Mouse (Mus musculus): ENCODE results near the gene Cul5.
A peak's percentile ranks its signal among the peaks of the same experiment; 100 is the strongest.

The Cul5 gene

GRCm38 (mm10) chr9:53669680-53670219, at the start of gene Cul5:
Gene Cul5 (minus strand): TSS chr9:53670014.
- peak; percentile 40 to 44 for DNase-seq (ENCODE audit: low spot score in 2 of 2)

DNA sequence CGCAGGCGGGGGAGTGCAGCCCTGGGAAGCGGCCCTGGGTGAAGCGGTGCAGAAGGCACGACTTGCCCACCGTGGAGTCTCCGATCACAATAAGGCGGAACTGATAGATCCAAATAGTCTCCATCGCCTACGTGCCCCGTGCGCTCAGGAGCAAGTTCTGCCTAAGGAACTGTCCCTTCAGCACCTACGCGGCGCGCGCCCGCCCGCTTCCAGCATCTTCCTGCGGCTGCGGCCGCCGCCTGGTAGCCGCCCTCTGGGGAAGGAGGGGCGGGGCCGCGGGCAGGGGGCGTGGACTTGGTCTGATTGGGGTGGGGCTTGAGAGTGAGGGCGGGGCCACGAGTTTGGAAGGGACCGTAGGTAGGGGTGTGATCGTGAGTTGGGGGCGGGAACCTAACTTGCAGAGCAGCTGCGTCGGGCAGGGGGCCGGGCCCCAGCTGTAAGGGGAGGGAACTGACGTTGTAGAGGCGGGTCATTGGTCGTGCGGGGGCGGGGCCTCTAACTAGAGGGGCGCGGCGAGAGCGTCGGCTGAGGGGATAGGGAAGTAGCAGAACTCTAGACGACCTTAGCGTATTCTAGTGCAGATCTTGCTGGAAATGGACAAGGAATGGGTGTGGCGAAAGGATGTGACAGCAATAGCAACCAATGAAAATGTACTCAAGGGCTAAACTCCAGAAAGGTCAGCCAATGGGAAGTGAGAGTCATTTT, 36.3 kb upstream of the Cul5 start, which contains the start of gene Rab39:
Rab39 (minus strand) TSS at position 241 of the 705 bp plus-strand sequence.
- peak; percentile 91 to 92 for DNase-seq (ENCODE audit: low spot score in 2 of 2)

DNA sequence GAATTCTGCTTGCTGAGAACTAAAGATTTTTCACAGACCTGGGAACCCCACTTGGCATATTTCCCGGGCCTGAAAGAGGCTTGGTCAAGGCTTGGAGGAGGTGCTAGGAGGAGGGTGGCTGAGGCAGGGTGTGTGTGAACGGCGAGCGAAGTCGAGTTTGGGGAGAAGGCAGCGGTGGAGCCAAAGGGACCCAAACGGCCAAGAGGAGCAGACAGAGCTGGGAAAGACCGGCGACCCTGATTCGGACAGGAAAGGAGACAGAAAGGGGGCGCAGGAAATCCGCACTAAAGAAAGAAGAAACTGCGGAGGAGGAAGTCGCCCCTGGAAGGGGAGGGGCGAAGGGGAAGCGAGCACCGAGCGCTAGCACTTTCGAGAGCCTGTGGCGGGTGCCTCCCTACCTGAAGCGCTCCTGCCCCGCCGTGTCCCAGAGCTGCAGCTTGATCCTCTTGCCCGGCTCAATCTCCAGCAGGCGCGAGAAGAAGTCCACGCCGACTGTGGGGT, 35.7 kb upstream of the Cul5 start:
- peak; percentile 60 to 65 for DNase-seq (ENCODE audit: low spot score in 2 of 2)

- DNase-seq (ENCODE audit: low spot score in 2 of 2): no peak
Observed at GRCm38 (mm10) chr9:53702991-53703390, 33.2 kb upstream of the Cul5 start.

DNA sequence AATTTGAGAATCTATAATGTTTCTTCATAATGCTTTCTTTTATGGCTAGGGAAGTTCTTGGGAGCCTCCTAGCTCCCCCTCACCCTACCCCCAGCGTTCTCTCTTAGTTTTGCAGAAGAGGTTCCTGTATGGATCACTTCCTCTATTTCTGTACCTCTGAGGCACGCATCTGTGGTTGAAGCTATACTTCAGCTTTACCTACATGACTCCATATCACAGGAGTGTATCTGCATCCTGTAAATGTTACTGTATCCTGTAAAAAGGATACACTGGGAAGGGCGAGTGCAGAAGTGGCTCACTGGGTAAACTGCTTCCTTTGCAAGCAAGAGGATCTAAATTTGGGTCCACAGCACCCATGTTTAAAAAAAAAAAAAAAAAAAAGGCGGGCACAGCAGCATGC, 30.7 kb upstream of the Cul5 start:
- DNase-seq (ENCODE audit: low spot score in 2 of 2): no peak

DNA sequence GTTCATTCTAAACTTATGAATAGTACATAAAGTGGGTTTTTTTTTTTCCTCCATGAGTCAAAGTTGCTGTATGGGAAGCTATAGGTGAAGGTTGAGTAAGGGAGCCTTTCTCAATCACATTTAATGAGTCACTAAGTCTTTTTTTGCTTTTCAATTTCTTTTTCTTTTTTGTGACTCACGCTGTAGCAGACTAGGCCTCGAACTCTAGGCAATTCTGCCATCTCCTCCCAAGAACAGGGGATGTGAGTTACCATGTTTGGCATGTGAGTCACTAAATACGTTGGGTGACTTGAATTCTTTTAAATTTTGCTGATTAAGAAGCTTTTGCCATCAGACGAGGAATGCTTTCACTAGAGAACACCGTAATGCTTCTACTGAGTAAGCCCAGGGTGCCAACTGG, 26.0 kb upstream of the Cul5 start:
- DNase-seq (ENCODE audit: low spot score in 2 of 2): no peak

DNA sequence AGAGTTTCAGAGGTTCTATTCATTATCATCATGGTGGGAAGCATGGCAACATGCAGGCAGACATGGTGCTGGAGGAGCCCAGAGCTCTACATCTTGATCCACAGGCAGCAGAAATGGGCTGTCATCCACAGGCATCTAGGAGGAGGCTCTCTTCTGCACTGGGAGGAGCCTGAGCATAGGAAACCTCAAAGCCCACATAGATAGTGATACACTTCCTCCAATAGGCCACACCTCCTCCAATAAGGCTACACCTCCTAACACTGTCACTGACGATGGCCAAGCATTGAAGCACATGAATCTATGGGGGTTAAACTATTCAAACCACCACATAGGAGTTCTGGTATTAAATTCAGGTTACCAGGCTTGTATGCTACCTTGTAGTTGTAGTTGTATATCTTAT, 23.9 kb upstream of the Cul5 start:
- DNase-seq (ENCODE audit: low spot score in 2 of 2): no peak

DNA sequence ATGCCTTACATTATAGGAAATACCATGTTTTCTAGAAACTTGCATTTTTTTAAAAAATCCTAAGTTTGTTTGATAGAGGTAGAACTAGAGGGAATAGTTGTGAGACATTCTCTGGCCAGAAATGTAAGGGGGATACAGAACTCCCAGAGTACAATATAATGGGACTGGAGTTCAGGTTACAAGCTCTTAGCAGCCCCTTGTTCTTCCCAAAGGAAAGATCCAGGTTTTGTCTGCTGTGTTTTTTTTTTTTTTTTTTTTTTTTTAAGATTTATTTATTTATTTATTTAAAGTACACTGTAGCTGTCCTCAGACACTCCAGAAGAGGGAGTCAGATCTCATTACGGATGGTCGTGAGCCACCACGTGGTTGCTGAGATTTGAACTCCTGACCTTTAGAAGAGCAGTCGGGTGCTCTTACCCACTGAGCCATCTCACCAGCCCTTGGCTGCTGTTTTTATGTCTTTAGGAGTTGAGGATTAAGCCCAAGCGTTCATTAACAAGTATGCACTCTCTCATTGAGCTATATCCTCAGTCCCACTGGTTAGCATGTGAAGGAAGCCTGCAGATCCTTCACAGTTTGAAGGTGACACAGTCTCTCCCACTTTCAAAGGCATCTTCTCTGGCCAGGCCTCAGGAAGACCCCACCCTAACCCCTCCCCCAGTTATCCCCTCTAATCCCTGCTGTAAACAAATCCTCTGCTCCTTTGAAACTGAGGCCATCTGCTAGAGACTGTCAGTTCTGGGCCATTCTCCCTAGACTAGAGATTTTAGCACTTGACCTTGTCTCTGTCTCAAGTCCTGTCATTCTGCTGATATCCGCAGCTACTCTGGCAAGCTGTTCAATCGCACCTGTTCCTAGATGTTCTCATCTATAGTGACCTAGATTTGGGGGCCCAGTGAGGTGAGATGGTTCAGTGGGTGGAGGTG, 22.2 kb upstream of the Cul5 start:
- DNase-seq (ENCODE audit: low spot score in 2 of 2): no peak

DNA sequence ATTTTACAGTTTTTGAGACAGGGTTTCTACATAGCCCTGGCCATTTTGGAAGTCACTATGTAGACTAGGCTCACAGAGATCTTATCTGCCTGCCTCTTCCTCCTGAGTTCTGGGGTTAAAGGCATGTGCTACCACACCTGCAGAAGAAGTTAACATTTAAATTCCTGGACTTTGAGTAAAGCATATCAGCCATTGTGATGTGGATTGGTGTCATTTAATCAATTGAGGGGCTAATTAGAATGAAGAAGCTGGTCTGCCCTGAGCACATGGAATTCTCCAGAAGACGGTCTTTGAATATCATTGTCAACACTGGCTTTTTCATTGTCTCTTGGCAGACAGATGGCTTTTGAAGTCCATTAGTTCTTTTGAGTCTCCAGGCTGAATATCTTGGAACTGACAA, 11.0 kb upstream of the Cul5 start:
- DNase-seq (ENCODE audit: low spot score in 2 of 2): no peak

GRCm38 (mm10) chr9:53676921-53677320, 7.1 kb upstream of the Cul5 start:
- DNase-seq (ENCODE audit: low spot score in 2 of 2): no peak

DNA sequence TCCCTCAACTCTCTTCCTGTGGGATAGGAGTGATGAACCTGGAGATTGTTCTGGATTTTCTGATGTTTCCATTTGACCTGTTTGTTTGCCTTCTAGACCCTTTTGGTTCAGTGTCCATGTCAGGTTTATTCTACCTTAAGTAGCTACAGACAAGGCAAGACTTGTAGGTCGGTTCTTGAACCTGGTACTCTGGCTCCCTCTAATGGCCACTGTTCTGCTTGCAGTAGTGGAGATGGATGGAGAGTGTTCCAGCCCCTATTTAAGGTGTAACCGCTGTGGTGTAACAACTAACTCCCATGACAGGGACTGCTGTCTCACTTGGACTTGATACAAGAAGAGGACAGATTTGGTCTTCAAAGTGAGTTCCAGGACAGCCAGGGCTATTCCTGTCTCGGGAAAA, 3.8 kb upstream of the Cul5 start:
- DNase-seq (ENCODE audit: low spot score in 2 of 2): peak; percentile 50 to 73

GRCm38 (mm10) chr9:53667020-53667669, 2.7 kb downstream of the Cul5 start:
- peak; percentile 94 to 97 for DNase-seq (ENCODE audit: low spot score in 2 of 2)

DNA sequence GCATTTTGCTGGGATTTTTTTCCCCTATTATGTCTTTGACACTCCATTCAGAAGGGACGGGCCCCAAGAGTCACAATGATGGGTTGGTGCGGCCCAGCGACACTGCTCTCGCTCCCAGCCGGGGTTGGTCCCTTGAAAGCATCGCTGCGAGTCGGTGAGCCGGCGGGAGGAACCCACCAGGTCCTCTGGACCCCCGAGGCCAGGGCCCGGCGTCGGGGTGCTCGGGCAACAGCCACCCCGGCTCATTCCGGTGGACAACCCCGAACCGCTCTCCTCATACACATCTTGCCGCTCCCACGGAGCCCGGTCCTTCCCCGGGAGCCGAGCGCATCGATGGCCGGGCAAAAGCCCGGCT, 3.2 kb downstream of the Cul5 start:
- DNase-seq (ENCODE audit: low spot score in 2 of 2): no peak

DNA sequence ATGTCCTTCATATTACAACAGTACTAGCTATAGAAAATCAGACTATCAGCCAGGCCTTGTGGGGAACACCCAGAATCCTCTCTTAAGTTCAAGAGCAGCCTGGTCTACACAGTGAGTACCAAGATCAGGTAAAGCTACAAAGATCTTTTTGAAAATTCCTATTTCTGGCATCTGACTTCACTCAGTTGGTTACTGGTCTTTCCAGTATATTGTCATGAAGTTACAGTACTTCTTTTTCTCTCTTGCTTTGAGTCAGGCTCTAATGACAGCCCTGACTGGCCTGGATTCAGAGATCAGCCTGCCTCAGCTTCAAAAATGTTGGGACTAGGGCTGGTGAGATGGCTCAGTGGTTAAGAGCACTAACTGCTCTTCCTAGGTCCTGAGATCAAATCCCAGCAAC, 4.4 kb downstream of the Cul5 start:
- DNase-seq (ENCODE audit: low spot score in 2 of 2): no peak

DNA sequence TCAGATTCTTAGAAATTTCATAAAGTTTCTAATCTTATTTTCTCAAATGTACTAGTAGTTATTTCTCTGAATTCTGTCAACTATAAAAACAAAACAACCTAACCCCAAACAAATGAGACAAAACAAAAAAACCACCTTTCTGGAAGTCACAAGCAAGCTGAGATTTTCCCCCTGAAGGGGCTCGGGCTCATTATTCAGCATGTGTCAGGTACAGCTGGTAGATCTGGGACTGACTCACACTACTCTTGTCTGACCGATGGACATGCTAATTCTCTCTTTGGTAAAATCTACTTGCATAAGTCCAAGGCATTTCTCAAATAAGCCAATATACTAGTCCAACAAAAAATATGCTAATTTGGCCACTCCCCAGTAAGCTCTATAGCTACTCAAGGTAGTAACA, 5.0 kb downstream of the Cul5 start:
- no peak for DNase-seq (ENCODE audit: low spot score in 2 of 2)

DNA sequence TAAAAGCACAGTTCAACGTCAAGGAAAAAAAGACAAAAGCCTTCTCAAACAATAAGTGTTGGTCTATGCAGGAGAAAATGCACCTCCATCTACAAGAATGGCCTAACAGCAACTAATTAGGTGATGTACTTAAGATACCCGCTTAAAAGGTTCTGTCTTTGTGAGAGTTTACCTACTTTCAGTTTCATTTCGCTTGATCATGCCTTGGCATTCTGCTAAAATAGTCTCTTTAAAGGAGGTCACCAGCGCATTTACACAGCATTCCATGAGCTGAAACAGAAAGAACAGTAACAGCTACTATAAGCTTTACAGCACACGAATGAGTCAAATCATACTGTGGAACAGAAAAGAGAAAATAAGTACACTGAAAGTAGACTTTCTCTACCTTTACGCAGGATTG, 35.0 kb downstream of the Cul5 start:
- DNase-seq (ENCODE audit: low spot score in 2 of 2): no peak

DNA sequence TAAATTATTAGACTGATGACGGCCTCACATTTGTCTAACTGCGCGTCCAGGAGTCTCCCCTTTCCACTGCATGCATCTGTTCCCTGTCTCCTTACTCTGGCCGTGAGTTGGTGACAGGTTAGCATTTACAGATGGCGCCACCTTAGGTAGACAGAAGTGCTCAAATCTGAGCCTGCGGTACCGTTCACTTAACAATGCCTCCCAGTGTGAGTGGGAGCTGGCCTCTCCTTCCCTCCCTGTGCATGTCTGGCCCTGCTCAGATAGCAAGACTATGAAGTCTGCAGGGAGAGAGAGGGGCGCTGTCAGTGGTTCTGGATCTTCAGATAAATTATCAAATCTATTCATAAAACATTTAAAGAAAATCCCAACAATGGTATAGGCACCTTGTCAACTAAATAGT, 54.6 kb downstream of the Cul5 start:
- no peak for DNase-seq (ENCODE audit: low spot score in 2 of 2)

DNA sequence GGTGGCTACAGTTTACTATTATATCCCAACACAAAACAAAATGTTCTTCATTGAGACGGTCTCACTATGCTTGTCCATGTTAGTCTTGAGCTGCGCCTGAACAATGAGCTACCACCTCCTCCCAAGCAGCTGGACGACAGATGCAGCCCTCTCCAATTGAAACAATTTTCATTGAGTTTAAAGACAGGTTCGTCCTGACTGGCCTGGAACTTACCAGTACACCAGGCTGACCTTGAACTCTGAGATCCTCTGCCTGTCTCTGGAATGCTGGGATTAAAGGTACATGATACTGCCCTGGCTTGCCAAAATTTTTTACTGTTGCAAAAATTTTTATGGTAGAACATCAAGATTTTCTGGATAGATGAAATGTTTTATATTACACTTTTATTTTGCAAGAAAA, 55.5 kb downstream of the Cul5 start:
- no peak for DNase-seq (ENCODE audit: low spot score in 2 of 2)

DNA sequence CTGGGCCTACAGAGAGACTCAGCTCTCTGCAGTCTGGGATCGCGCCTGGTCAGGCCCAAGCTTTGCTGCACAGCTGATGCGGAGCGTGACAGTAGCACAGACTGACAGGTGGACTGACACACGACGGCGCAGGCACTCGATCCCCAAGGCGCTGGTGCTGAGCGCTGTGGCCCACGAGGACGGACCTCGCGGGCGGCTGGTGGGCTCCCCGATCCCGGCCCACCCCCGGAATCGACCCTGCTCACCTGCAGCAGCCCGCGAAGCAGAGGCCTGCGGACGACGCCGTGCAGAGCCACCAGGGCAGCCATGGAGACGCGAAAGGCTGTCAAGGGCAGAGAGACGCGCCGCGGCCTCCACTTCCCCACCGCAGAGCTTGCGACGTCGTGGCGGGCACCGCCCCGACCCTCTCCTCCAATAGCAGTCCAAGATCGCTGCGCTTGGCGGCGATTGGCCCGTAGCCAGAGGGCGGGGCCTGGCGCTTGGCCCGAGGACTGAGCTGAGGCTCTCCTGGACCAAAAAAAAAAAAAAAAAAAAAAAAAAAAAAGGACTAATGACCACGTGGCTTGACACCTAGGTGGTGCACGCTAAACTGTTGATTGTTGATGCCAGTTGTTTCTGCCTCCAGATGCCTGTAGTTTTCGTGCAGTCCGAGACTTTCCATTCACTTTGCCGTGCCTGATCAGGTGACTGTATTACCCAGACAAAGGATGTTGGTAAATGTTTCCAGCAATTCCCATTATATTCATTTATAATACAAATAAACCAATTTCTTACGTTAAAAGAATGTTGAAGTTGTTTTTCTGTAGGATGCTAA, 59.6 kb downstream of the Cul5 start, which contains the start of gene Acat1:
Acat1 (minus strand) TSS at position 415 of the 814 bp plus-strand sequence.
- DNase-seq (ENCODE audit: low spot score in 2 of 2): peak; percentile 95 to 96

- no peak for DNase-seq (ENCODE audit: low spot score in 2 of 2)
Observed at GRCm38 (mm10) chr9:53609306-53609967, 60.4 kb downstream of the Cul5 start.

DNA sequence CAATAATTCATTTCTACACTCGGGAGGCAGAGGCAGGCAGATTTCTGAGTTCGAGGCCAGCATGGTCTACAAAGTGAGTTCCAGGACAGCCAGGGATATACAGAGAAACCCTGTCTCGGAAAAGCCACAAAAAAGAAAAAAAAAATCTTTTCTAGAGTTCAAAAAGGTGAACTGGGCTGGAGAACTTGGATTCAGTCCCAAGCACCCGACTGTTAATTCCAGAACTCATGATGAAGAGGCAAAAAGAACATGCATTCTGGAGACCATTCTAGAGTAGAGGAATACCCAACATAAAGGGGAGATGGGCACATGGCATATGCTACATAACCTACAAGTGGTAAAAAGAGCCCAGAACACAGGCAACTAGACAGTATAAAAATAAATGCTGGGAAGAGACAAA, 62.0 kb downstream of the Cul5 start:
- no peak for DNase-seq (ENCODE audit: low spot score in 2 of 2)
